Mouse (Mus musculus) forebrain, postnatal 0 days (tissue): ENCODE results near the gene Tmem189. TPM values are rescaled to one million over a fixed set of nuclear protein-coding genes. Genes with fewer than 3 reads are reported as not detected.
A peak's percentile ranks its signal among the peaks of the same experiment; 100 is the strongest.

Experiments used
- ATAC-seq: fragments of 200-750 bp; cut with Nextera tagmentation; 2 replicates; pipeline ENCODE4 v1.8.0; 2017; ENCODE audit warnings: mild to moderate bottlenecking, moderate library complexity
- DNase-seq: peaks from one replicate; pipeline ENCODE4 v3.0.0-alpha.2; 2015
- H3K27ac ChIP-seq: fragments of 300-500 bp; sonication (generic); 2 replicates; pipeline ENCODE4 v1.5.1; 2014; ENCODE audit warnings: low read depth, mild to moderate bottlenecking, antibody characterized with exemption, low read length, moderate library complexity, mixed read lengths
- H3K27me3 ChIP-seq: fragments of 300-500 bp; sonication (generic); 2 replicates; pipeline ENCODE4 v1.6.1; 2014; ENCODE audit warnings: mild to moderate bottlenecking, low read length, mixed read lengths; ENCODE audit not compliant: insufficient read depth
- H3K36me3 ChIP-seq: fragments of 300-500 bp; sonication (generic); 2 replicates; pipeline ENCODE4 v1.6.1; 2014; ENCODE audit warnings: mild to moderate bottlenecking, moderate library complexity; ENCODE audit not compliant: insufficient read depth
- H3K4me1 ChIP-seq: fragments of 300-500 bp; sonication (generic); 2 replicates; pipeline ENCODE4 v1.6.1; 2014; ENCODE audit warnings: antibody characterized with exemption; ENCODE audit not compliant: insufficient read depth
- H3K4me2 ChIP-seq: fragments of 300-500 bp; sonication (generic); 2 replicates; pipeline ENCODE4 v1.6.1; 2014; ENCODE audit warnings: low read depth, mild to moderate bottlenecking, moderate library complexity
- H3K4me3 ChIP-seq: fragments of 300-500 bp; sonication (generic); 2 replicates; pipeline ENCODE4 v1.5.1; 2014; ENCODE audit warnings: low read depth, low read length, mixed read lengths
- H3K9ac ChIP-seq: fragments of 300-500 bp; sonication (generic); 2 replicates; pipeline ENCODE4 v1.6.1; 2014; ENCODE audit warnings: mild to moderate bottlenecking
- H3K9me3 ChIP-seq: fragments of 300-500 bp; sonication (generic); 2 replicates; pipeline ENCODE4 v1.6.1; 2016; ENCODE audit warnings: low read length
- CTCF ChIP-seq: sonication (generic); IDR thresholded peaks from 2 replicates; pipeline ENCODE4 v1.5.1; 2016; ENCODE audit warnings: antibody characterized with exemption, control low read depth, low read depth
- WGBS: fragments of 180-500 bp; shearing (Covaris S2); extraction: QIAGEN DNeasy Blood & Tissue Kit; methylation state at CpG from one replicate; pipeline ENCODE4 v1.1.7; 2014; 5-methylcytosine and 5-hydroxymethylcytosine counted together
- polyA plus RNA-seq: library from polyadenylated mRNA; unstranded; fragments of >200 nt; fragmentation: Nextera tagmentation; extraction: Ambion mirVana; gene quantifications from 2 replicates; pipeline ENCODE4 v1.2.1, GENCODE M21; 2015
- total RNA-seq: library from RNA; depleted of rRNA; stranded (reverse); fragments of >200 nt; gene quantifications from 2 replicates; pipeline ENCODE4 v1.2.3, GENCODE M21; 2014

Tmem189 gene
- total and polyA plus RNA-seq, 2 experiments from 2014 or later: 38.4 to 39.5 TPM

- TF ChIP-seq CTCF: no peak
- Histone ChIP-seq H3K4me1 (peaks cover 11% of the 10 kb centered on the region), H3K9ac (no peak overlapping the region), H3K4me2 (peak overlapping the region; percentile 79; the same call in 1 of the 2 replicates), H3K36me3 (peaks cover 4% of the 10 kb centered on the region; the same call in 1 of the 2 replicates), H3K27me3 (peaks cover 5% of the 10 kb centered on the region; the same call in 1 of the 2 replicates), H3K9me3 (no peaks in the 10 kb centered on the region), H3K4me3 (no peak overlapping the region), H3K27ac (no peak overlapping the region)
- 79% methylated on average over 10 of the region's 10 CpGs for WGBS
- no peak for ATAC-seq
- DNase-seq: no peak
These were observed 30.3 kb downstream of the Tmem189 start for GRCm38 (mm10) chr2:167659177-167659846.

- 81% methylated on average over 11 of the region's 11 CpGs for WGBS
- H3K27ac ChIP-seq: no peak overlapping the region
- no peak for TF ChIP-seq CTCF
- H3K9ac ChIP-seq: no peak overlapping the region
- peaks cover 11% of the 10 kb centered on the region for H3K4me1 ChIP-seq
- no peak for DNase-seq
- H3K4me3 ChIP-seq: no peak overlapping the region
- ATAC-seq: no peak
- peaks cover 8% of the 10 kb centered on the region; the same call in 1 of the 2 replicates for H3K36me3 ChIP-seq
- H3K27me3 ChIP-seq: peaks cover 5% of the 10 kb centered on the region; the same call in 1 of the 2 replicates
- no peak overlapping the region for H3K4me2 ChIP-seq
- H3K9me3 ChIP-seq: no peaks in the 10 kb centered on the region
These were observed 30.9 kb downstream of the Tmem189 start for GRCm38 (mm10) chr2:167658712-167659111.

GRCm38 (mm10) chr2:167657973-167658372 lies 31.6 kb downstream of the Tmem189 start:
- Histone ChIP-seq H3K27ac (no peak overlapping the region), H3K9ac (no peak overlapping the region), H3K4me2 (no peak overlapping the region), H3K4me3 (no peak overlapping the region), H3K27me3 (no peaks in the 10 kb centered on the region), H3K4me1 (peaks cover 11% of the 10 kb centered on the region), H3K9me3 (no peaks in the 10 kb centered on the region), H3K36me3 (peaks cover 13% of the 10 kb centered on the region)
- DNase-seq (no peak), ATAC-seq (no peak)
- 94% methylated on average over 4 of the region's 4 CpGs for WGBS
- no peak for TF ChIP-seq CTCF

- H3K27me3 ChIP-seq: no peaks in the 10 kb centered on the region
- H3K9me3 ChIP-seq: no peaks in the 10 kb centered on the region
- TF ChIP-seq CTCF: no peak
- WGBS: 90% methylated on average over 16 of the region's 16 CpGs
- H3K27ac ChIP-seq: no peak overlapping the region
- H3K4me2 ChIP-seq: no peak overlapping the region
- H3K9ac ChIP-seq: no peak overlapping the region
- H3K36me3 ChIP-seq: peaks cover 13% of the 10 kb centered on the region
- DNase-seq (no peak), ATAC-seq (no peak)
- no peak overlapping the region for H3K4me3 ChIP-seq
- peaks cover 11% of the 10 kb centered on the region for H3K4me1 ChIP-seq
These were observed 32.8 kb downstream of the Tmem189 start for GRCm38 (mm10) chr2:167656629-167657478.

- Histone ChIP-seq H3K4me2 (no peak overlapping the region), H3K27ac (no peak overlapping the region), H3K27me3 (no peaks in the 10 kb centered on the region), H3K4me1 (peaks cover 5% of the 10 kb centered on the region), H3K36me3 (peaks cover 18% of the 10 kb centered on the region), H3K9me3 (no peaks in the 10 kb centered on the region), H3K9ac (no peak overlapping the region), H3K4me3 (no peak overlapping the region)
- WGBS: 89% methylated on average over 10 of the region's 10 CpGs
- DNase-seq (no peak), ATAC-seq (no peak)
- TF ChIP-seq CTCF: no peak
These were observed 34.6 kb downstream of the Tmem189 start for GRCm38 (mm10) chr2:167654911-167655600.

GRCm38 (mm10) chr2:167652694-167653093 lies 36.9 kb downstream of the Tmem189 start:
- Histone ChIP-seq H3K9ac (no peak overlapping the region), H3K4me1 (no peaks in the 10 kb centered on the region), H3K27ac (no peak overlapping the region), H3K9me3 (no peaks in the 10 kb centered on the region), H3K4me2 (no peak overlapping the region), H3K27me3 (no peaks in the 10 kb centered on the region), H3K4me3 (no peak overlapping the region), H3K36me3 (peaks cover 19% of the 10 kb centered on the region)
- no peak for DNase-seq
- WGBS: 80% methylated on average over 7 of the region's 7 CpGs
- no peak for ATAC-seq
- no peak for TF ChIP-seq CTCF
